Mouse (Mus musculus) CH12.LX (cell line): ENCODE results near the gene Npcd. TPM values are rescaled to one million over a fixed set of nuclear protein-coding genes. Genes with fewer than 3 reads are reported as not detected.

Experiments used
- DNase-seq: peaks from one replicate; pipeline ENCODE4 v3.0.0-alpha.2; 2013; ENCODE audit errors: extremely low read depth
- H3K27ac ChIP-seq: 2 replicates; pipeline ENCODE4 v1.5.1; 2012; ENCODE audit warnings: low read depth, mild to moderate bottlenecking, control low read depth, moderate library complexity; ENCODE audit not compliant: insufficient read depth
- H3K27me3 ChIP-seq: replicated peaks from 2 replicates; pipeline ENCODE3; 2012; ENCODE audit warnings: inconsistent platforms
- H3K36me3 ChIP-seq, 2 experiments: replicated peaks in 1 of 2; 2 replicates each; pipeline versions ENCODE3 to v1.6.1; 2012; ENCODE audit warnings: inconsistent platforms in 1 of 2, low read length in 1 of 2, mild to moderate bottlenecking in 1 of 2, mixed read lengths in 1 of 2, moderate library complexity in 1 of 2; ENCODE audit not compliant: control insufficient read depth in 1 of 2, insufficient read depth in 1 of 2
- H3K4me1 ChIP-seq, 2 experiments: 2 replicates each; pipeline ENCODE4 v1.6.1; 2012; ENCODE audit warnings: inconsistent platforms in 1 of 2, moderate library complexity in 1 of 2; ENCODE audit not compliant: insufficient read depth in 2 of 2, control insufficient read depth in 1 of 2
- H3K4me2 ChIP-seq: 2 replicates; pipeline ENCODE4 v1.6.1; 2012; ENCODE audit warnings: low read depth, mild to moderate bottlenecking, control low read depth; ENCODE audit not compliant: poor library complexity, insufficient read depth, severe bottlenecking
- H3K4me3 ChIP-seq, 3 experiments: fragments of 150-350 bp in 1 of 3; sonication (generic) in 1 of 3; replicated peaks in 1 of 3; 2 replicates each; pipeline versions ENCODE3 to v1.5.1; 2011 to 2012; ENCODE audit warnings: low read depth in 2 of 3, low read length in 2 of 3, mild to moderate bottlenecking in 2 of 3, moderate library complexity in 2 of 3, control low read depth in 1 of 3, improper control_type of control experiment in 1 of 3, inconsistent platforms in 1 of 3, mixed read lengths in 1 of 3; ENCODE audit not compliant: poor library complexity in 1 of 3
- H3K79me2 ChIP-seq: replicated peaks from 2 replicates; pipeline ENCODE4 v1.6.1; 2012; ENCODE audit warnings: mild to moderate bottlenecking, moderate library complexity; ENCODE audit not compliant: control insufficient read depth, poor library complexity, insufficient read depth, severe bottlenecking; ENCODE audit errors: extremely low read depth
- H3K9ac ChIP-seq: 2 replicates; pipeline ENCODE4 v1.6.1; 2012; ENCODE audit warnings: low read depth, mild to moderate bottlenecking, control low read depth, moderate library complexity; ENCODE audit not compliant: insufficient read depth
- H3K9me3 ChIP-seq: replicated peaks from 2 replicates; pipeline ENCODE3; 2012; ENCODE audit warnings: low read length, inconsistent platforms, mixed read lengths
- CHD1 ChIP-seq: IDR thresholded peaks from 2 replicates; pipeline ENCODE4 v1.6.1; 2012; ENCODE audit warnings: low read depth, low read length, improper control_type of control experiment, inconsistent platforms
- CHD2 ChIP-seq: IDR thresholded peaks from 2 replicates; pipeline ENCODE4 v1.6.1; 2011; ENCODE audit warnings: low read length, improper control_type of control experiment
- CTCF ChIP-seq, 2 experiments: IDR thresholded peaks in 1 of 2; conservative IDR thresholded peaks in 1 of 2; 2 replicates each; pipeline ENCODE4 v1.5.1; 2011 to 2012; ENCODE audit warnings: low read depth in 2 of 2, low read length in 2 of 2, improper control_type of control experiment in 1 of 2, inconsistent platforms in 1 of 2, mild to moderate bottlenecking in 1 of 2, moderate library complexity in 1 of 2
- GABPA ChIP-seq: IDR thresholded peaks from 2 replicates; pipeline ENCODE4 v1.6.1; 2012; ENCODE audit warnings: low read depth, low read length, improper control_type of control experiment, inconsistent platforms; ENCODE audit not compliant: insufficient replicate concordance
- HCFC1 ChIP-seq: IDR thresholded peaks from 2 replicates; pipeline ENCODE4 v1.6.1; 2012; ENCODE audit warnings: low read depth, mild to moderate bottlenecking, inconsistent platforms, low read length, improper control_type of control experiment
- JUND ChIP-seq: conservative IDR thresholded peaks from 2 replicates; pipeline ENCODE4 v1.6.1; 2011; ENCODE audit warnings: low read depth, low read length, improper control_type of control experiment
- KAT2A ChIP-seq: IDR thresholded peaks from 2 replicates; pipeline ENCODE4 v1.6.1; 2012; ENCODE audit warnings: low read length, improper control_type of control experiment, inconsistent platforms; ENCODE audit not compliant: insufficient replicate concordance
- MAFK ChIP-seq: IDR thresholded peaks from 2 replicates; pipeline ENCODE4 v1.6.1; 2011; ENCODE audit warnings: low read length, improper control_type of control experiment; ENCODE audit not compliant: insufficient replicate concordance
- MAX ChIP-seq: IDR thresholded peaks from 2 replicates; pipeline ENCODE4 v1.6.1; 2011; ENCODE audit warnings: low read length, improper control_type of control experiment
- MEF2A ChIP-seq: IDR thresholded peaks from 2 replicates; pipeline ENCODE4 v1.6.1; 2014; ENCODE audit warnings: low read depth, mild to moderate bottlenecking, inconsistent platforms, low read length, improper control_type of control experiment, borderline replicate concordance
- MXI1 ChIP-seq: IDR thresholded peaks from 2 replicates; pipeline ENCODE4 v1.6.1; 2011; ENCODE audit warnings: mild to moderate bottlenecking, low read depth, low read length, improper control_type of control experiment
- MYC ChIP-seq: IDR thresholded peaks from 2 replicates; pipeline ENCODE4 v1.6.1; 2011; ENCODE audit warnings: low read depth, mild to moderate bottlenecking, improper control_type of control experiment, low read length
- NELFE ChIP-seq: IDR thresholded peaks from 2 replicates; pipeline ENCODE4 v1.6.1; 2011; ENCODE audit warnings: low read depth, low read length, improper control_type of control experiment
- NRF1 ChIP-seq: IDR thresholded peaks from 2 replicates; pipeline ENCODE4 v1.6.1; 2014; ENCODE audit warnings: low read depth, mild to moderate bottlenecking, inconsistent platforms, low read length, improper control_type of control experiment, moderate library complexity
- POLR2A ChIP-seq: IDR thresholded peaks from 2 replicates; pipeline ENCODE4 v1.6.1; 2011; ENCODE audit warnings: low read depth, mild to moderate bottlenecking, improper control_type of control experiment, low read length
- POLR2AphosphoS2 ChIP-seq: IDR thresholded peaks from 2 replicates; pipeline ENCODE4 v1.6.1; 2011; ENCODE audit warnings: low read depth, low read length, improper control_type of control experiment
- RCOR1 ChIP-seq: conservative IDR thresholded peaks from 2 replicates; pipeline ENCODE4 v1.6.1; 2012; ENCODE audit warnings: low read depth, mild to moderate bottlenecking, inconsistent platforms, low read length, improper control_type of control experiment
- SIN3A ChIP-seq: IDR thresholded peaks from 2 replicates; pipeline ENCODE4 v1.6.1; 2012; ENCODE audit warnings: low read length, improper control_type of control experiment, inconsistent platforms
- SMC3 ChIP-seq: IDR thresholded peaks from 2 replicates; pipeline ENCODE4 v1.6.1; 2011; ENCODE audit warnings: low read depth, low read length, improper control_type of control experiment
- TCF12 ChIP-seq: IDR thresholded peaks from 2 replicates; pipeline ENCODE4 v1.6.1; 2014; ENCODE audit warnings: low read depth, mild to moderate bottlenecking, inconsistent platforms, low read length, improper control_type of control experiment
- UBTF ChIP-seq: IDR thresholded peaks from 2 replicates; pipeline ENCODE4 v1.6.1; 2012; ENCODE audit warnings: low read depth, mild to moderate bottlenecking, inconsistent platforms, low read length, improper control_type of control experiment, moderate library complexity
- ZKSCAN1 ChIP-seq: IDR thresholded peaks from 2 replicates; pipeline ENCODE4 v1.6.1; 2012; ENCODE audit warnings: low read depth, inconsistent platforms, low read length, improper control_type of control experiment, borderline replicate concordance
- ZMIZ1 ChIP-seq: IDR thresholded peaks from 2 replicates; pipeline ENCODE4 v1.6.1; 2012; ENCODE audit warnings: low read depth, mild to moderate bottlenecking, inconsistent platforms, low read length, improper control_type of control experiment
- dilution Hi-C: fragments of 300-500 bp; cut with MboI; formaldehyde crosslinking; loops from 2 replicates; pipeline ENCODE4 v1.14.3; 2020; ENCODE audit warnings: low sequenced_read_pairs; ENCODE audit not compliant: extremely low pct_unique_long_range_greater_than_20kb, extremely low pct_ligation_motif_present
- in situ Hi-C: fragments of 300-500 bp; cut with MboI; formaldehyde crosslinking; loops from 3 replicates; pipeline ENCODE4 v1.14.3; 2019; ENCODE audit warnings: low sequenced_read_pairs, low pct_ligation_motif_present, low pct_unique_long_range_greater_than_20kb, mixed read lengths
- polyA plus RNA-seq: library from polyadenylated mRNA; unstranded; fragments of >175 nt; gene quantifications from 2 replicates; pipeline ENCODE4 v1.2.1, GENCODE M21; 2012; ENCODE audit warnings: low read depth; ENCODE audit not compliant: insufficient read length
- total RNA-seq, 2 experiments: library from RNA; depleted of rRNA; stranded (reverse); fragments of 300-350 nt in 1 of 2; fragments of >200 nt in 1 of 2; gene quantifications; 2 replicates each; pipeline ENCODE4 v1.2.3; 2012 to 2014

The Npcd gene
- total and polyA plus RNA-seq, 3 experiments, result 0.59 TPM; not detected in 2

DNA sequence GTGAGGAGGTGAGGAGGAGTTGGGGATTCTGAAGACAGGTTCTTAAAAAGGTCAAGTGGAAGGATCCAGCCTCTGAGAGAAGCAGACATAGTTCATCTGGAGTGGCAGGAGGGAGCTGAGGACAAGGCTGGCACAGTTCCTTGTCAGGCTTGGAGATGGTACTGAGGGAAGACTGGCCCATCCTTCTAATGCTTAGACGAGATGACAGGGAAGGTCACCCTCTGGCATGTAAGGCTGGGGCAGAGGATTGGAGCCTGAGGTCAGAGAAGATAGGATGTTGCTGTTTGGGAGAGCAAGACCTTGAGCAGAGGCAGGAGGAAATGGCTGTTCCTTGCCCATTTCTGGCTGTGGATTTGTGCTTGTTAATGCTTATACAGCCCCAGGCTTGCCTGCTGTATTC is 49.0 kb downstream of the Npcd start:
- dilution Hi-C loops, result no loop called here
- Histone ChIP-seq H3K27me3 (peaks cover 78% of the 10 kb centered on the region), H3K4me3 (no peak overlapping the region), H3K9me3 (peaks cover 4% of the 10 kb centered on the region), H3K27ac (no peak overlapping the region), H3K9ac (no peak overlapping the region), H3K79me2 (no peaks in the 10 kb centered on the region), H3K4me1 (no peaks in the 10 kb centered on the region), H3K4me2 (no peak overlapping the region), H3K36me3 (no peaks in the 10 kb centered on the region)
- DNase-seq, result no peak
- in situ Hi-C loops, result no loop called here
- TF ChIP-seq TCF12 (no peak), ZKSCAN1 (no peak), POLR2AphosphoS2 (no peak), POLR2A (no peak), ZMIZ1 (no peak), NRF1 (no peak), RCOR1 (no peak), CHD2 (no peak), CTCF (conservative IDR thresholded peaks at IDR 0.05 in 1 of 2, IDR thresholded peaks at IDR 0.05 in 1 of 2; ENCODE audit: low read depth in 2 of 2, low read length in 2 of 2) (no peak), MYC (no peak), JUND (no peak), SIN3A (no peak), MAX (no peak)

DNA sequence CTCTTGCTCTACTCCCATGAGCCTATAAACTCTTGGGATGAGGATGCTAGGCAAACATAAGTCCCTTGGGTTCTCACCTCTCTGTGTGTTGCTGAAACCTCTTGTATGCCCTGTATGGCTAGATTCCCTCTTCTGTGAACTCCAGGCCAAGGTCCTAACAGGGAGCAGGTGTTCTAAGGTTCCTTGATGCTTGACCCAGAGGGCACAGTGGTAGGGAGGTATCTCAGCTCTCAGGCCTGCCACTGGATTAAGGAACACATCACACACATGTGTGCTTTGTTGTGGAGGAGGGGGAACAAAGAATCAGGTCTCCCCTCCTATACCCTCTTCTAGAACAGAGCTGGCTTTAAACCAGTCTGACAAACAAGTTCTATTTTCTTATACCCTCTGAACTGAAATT is 56.3 kb downstream of the Npcd start, which contains the start of gene Dnal4:
TSS of gene Dnal4 (minus strand) at position 101 of the 400 bp plus-strand sequence.
- no peak within 1 kb of the TSS for H3K27ac ChIP-seq
- no peak for DNase-seq
- H3K4me1 ChIP-seq, result peaks cover 6 to 17% of the 10 kb centered on the region in 2 experiments; a peak in 3 of 4 replicates
- dilution Hi-C loops (no loop called here), in situ Hi-C loops (no loop called here)
- H3K27me3 ChIP-seq, result peaks cover 46% of the 10 kb centered on the region
- H3K4me3 ChIP-seq, result peak within 1 kb of the TSS in 1 of 3 experiments; percentile 13
- no peaks in the 10 kb centered on the region for H3K79me2 ChIP-seq
- no peaks in the 10 kb centered on the region for H3K36me3 ChIP-seq
- H3K9ac ChIP-seq, result no peak within 1 kb of the TSS
- peaks cover 7% of the 10 kb centered on the region for H3K9me3 ChIP-seq
- H3K4me2 ChIP-seq, result no peak within 1 kb of the TSS
- TF ChIP-seq ZMIZ1 (no peak), NRF1 (no peak), MAFK (no peak), GABPA (no peak)

- Histone ChIP-seq H3K4me1 (peaks cover 6 to 17% of the 10 kb centered on the region in 2 experiments; a peak in 3 of 4 replicates), H3K4me2 (no peak overlapping the region), H3K27me3 (peaks cover 31% of the 10 kb centered on the region), H3K9ac (no peak overlapping the region), H3K79me2 (no peaks in the 10 kb centered on the region), H3K36me3 (peaks cover 0 to 4% of the 10 kb centered on the region in 2 experiments)
- no peak for TF ChIP-seq UBTF
- TF ChIP-seq POLR2A, result no peak
- no peak for TF ChIP-seq SIN3A
- no peak for TF ChIP-seq KAT2A
- no peak for TF ChIP-seq SMC3
- no peak for TF ChIP-seq CTCF (conservative IDR thresholded peaks at IDR 0.05 in 1 of 2, IDR thresholded peaks at IDR 0.05 in 1 of 2; ENCODE audit: low read depth in 2 of 2, low read length in 2 of 2)
- no peak for TF ChIP-seq NELFE
- TF ChIP-seq ZKSCAN1, result no peak
- TF ChIP-seq MXI1, result no peak
- TF ChIP-seq CHD1, result no peak
- TF ChIP-seq HCFC1, result no peak
- no peak for TF ChIP-seq MEF2A
- TF ChIP-seq, all 38 proteins: peak for 0
- in situ Hi-C loops (no loop called here), dilution Hi-C loops (no loop called here)
- H3K27ac ChIP-seq, result no peak overlapping the region
- H3K9me3 ChIP-seq, result peaks cover 5% of the 10 kb centered on the region
- DNase-seq, result no peak
- no peak overlapping the region for H3K4me3 ChIP-seq
These were observed 58.4 kb downstream of the Npcd start for GRCm38 (mm10) chr15:79775662-79776061.
